Mouse (Mus musculus): Measurements from ENCODE around the gene Ccdc190.

DNA sequence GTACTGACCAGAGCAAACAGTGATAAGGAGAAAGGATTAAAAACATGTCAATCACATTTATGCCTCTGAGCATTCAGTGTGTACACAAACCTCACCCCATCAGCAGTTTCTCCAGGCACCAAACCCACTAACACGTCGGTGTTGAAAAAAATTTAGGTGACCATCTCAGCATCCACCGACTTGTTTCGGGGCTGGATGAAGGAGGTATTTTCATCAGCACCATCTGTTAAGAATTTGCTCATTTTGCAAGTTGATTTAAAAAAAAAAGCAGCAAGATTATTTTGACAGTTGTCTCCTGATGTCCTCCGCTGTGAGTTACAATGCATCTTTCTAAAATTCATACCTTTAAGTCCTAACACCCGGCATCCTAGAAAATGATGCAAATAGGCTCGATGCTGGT is 29.8 kb upstream of the Ccdc190 start:
- TF ChIP-seq CTCF (IDR thresholded peaks at IDR 0.05; ENCODE audit: borderline replicate concordance, control insufficient read depth, extremely low read depth, insufficient read depth, low read length, poor library complexity): no peak
- no peak for TF ChIP-seq POLR2A (IDR thresholded peaks at IDR 0.05; ENCODE audit: control insufficient read depth, extremely low read depth, insufficient read depth, low read length, poor library complexity)
